Mouse (Mus musculus): ENCODE data around the gene Tmem87a.

DNA sequence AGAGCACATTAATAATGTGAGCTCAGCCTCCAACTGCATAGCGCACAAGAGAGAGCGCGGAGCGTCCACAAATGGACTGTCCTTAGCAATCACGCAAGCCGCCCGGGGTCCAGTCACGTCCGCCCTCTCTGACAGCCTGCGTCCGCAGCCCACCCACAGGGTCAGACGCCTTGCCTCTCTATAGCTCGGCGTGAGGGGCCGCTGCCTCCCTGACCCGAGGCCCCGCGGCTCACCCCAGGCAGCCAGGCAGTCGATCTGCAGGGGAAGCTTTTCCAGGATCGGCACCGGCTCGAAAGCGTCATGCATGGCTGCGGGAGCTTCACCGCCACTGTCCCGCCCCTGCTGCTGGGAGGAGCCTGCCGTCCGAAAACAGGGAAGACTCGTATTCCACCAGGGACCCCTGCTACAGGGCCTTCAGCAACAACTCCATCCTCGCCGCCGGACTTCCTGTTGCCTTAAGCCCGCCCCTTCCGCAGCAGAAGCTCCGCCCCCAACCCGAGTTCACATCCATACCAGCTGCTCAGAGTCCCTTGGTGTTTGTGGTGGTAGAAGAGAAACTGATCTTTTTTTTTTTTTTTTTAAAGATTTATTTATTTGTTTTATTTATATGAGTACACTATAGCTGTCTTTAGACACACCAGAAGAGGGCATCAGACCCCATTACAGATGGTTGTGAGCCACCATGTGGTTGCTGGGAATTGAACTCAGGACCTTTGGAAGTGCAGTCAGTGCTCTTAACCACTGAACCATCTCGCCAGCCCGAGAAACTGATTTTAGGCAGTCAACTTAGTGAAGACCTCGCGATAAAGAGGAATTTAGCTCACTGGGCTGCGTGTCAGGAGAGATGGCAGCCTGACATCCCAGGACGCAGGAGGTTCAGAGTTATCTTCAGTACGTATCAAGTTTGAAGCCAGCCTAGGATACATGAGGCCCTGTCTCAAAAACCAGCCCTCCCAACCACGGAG is 50.9 kb downstream of the Tmem87a start, which contains the start of gene Vps39:
- TF ChIP-seq CTCF (IDR thresholded peaks at IDR 0.05; ENCODE audit: low read depth) (no peak), EP300 (IDR thresholded peaks at IDR 0.05; ENCODE audit: low read depth) (no peak)
